In genomic region chr17:45702254-45702653, GRCm38 (mm10) we compare ENCODE assay signal across 18 mouse cellular contexts. TPM values are rescaled to one million over a fixed set of nuclear protein-coding genes. Genes with fewer than 3 reads are reported as not detected.
A peak's percentile ranks its signal among the peaks of the same experiment; 100 is the strongest.
DNase-seq lines count a peak whose midpoint lies in the region; ATAC-seq and TF ChIP-seq lines count a peak whose summit lies in the region.
"Had no signal": no experiment of that assay in that cellular context is flagged by ENCODE, and none has a peak within 500 bp of the region (broad histone marks: within the 10 kb centered on the region; RNA-seq: fewer than 3 reads in every experiment).

No protein-coding gene starts in this region.

- peaks cover 3% of the 10 kb centered on the region; the same call in 1 of the 2 replicates for H3K36me3 ChIP-seq in liver, adult 2 months (ENCODE audit: control insufficient read depth, insufficient read depth, low read length)
- peaks cover 9% of the 10 kb centered on the region; the same call in 1 of the 2 replicates for H3K36me3 ChIP-seq in intestine, postnatal 0 days (ENCODE audit: control insufficient read depth, insufficient read depth)
- H3K36me3 ChIP-seq in stomach, postnatal 0 days (ENCODE audit: control insufficient read depth, insufficient read depth, low read length), result no peaks in the 10 kb centered on the region; the same call in 1 of the 2 replicates
- peaks cover 15% of the 10 kb centered on the region for H3K36me3 ChIP-seq in hindbrain, embryonic 14.5 days (replicated peaks; ENCODE audit: control insufficient read depth, insufficient read depth)

- H3K9me3 ChIP-seq in intestine, postnatal 0 days (ENCODE audit: control insufficient read depth), result no peaks in the 10 kb centered on the region
- no peaks in the 10 kb centered on the region for H3K9me3 ChIP-seq in stomach, postnatal 0 days (ENCODE audit: control insufficient read depth, low read length)
- H3K9me3 ChIP-seq in hindbrain, embryonic 14.5 days (ENCODE audit: control insufficient read depth, low read length), result no peaks in the 10 kb centered on the region
- H3K9me3 ChIP-seq: embryonic facial prominence, embryonic 13.5 days; forebrain, embryonic 12.5 days; neural tube, embryonic 12.5 days had no signal

- H3K27ac ChIP-seq in liver, adult 2 months (replicated peaks; ENCODE audit: insufficient read depth, low read depth, low read length), result peak overlapping the region; percentile 84
- H3K27ac ChIP-seq in intestine, postnatal 0 days (ENCODE audit: low read depth, low read length), result no peak overlapping the region
- 0 out of 2 replicates have a peak overlapping the region, but pooled peaks have one; percentile 18 for H3K27ac ChIP-seq in stomach, postnatal 0 days (replicated peaks)
- H3K27ac ChIP-seq in hindbrain, embryonic 14.5 days, result no peak overlapping the region
- H3K27ac ChIP-seq: embryonic facial prominence, embryonic 13.5 days; forebrain, embryonic 12.5 days; kidney, postnatal 0 days; neural tube, embryonic 12.5 days had no signal

- peaks cover 41% of the 10 kb centered on the region for H3K4me1 ChIP-seq in liver, adult 2 months (ENCODE audit: control insufficient read depth, insufficient read depth, low read length)
- H3K4me1 ChIP-seq in intestine, postnatal 0 days (replicated peaks; ENCODE audit: control insufficient read depth, insufficient read depth, low read length), result peaks cover 4% of the 10 kb centered on the region
- no peaks in the 10 kb centered on the region; the same call in 1 of the 2 replicates for H3K4me1 ChIP-seq in stomach, postnatal 0 days (replicated peaks; ENCODE audit: control insufficient read depth, insufficient read depth)
- H3K4me1 ChIP-seq in hindbrain, embryonic 14.5 days (replicated peaks; ENCODE audit: control insufficient read depth, insufficient read depth, low read length), result no peaks in the 10 kb centered on the region
- H3K4me1 ChIP-seq: neural tube, embryonic 12.5 days had no signal

- no peak overlapping the region for H3K4me3 ChIP-seq in liver, adult 2 months (ENCODE audit: insufficient read depth, low read depth, low read length)
- no peak overlapping the region for H3K4me3 ChIP-seq in intestine, postnatal 0 days (ENCODE audit: low read depth, low read length)
- no peak overlapping the region for H3K4me3 ChIP-seq in stomach, postnatal 0 days (ENCODE audit: low read depth, low read length)
- H3K4me3 ChIP-seq in hindbrain, embryonic 14.5 days (replicated peaks; ENCODE audit: low read length), result no peak overlapping the region
- H3K4me3 ChIP-seq: embryonic facial prominence, embryonic 13.5 days; forebrain, embryonic 12.5 days; heart, adult 2 months; neural tube, embryonic 12.5 days had no signal

- DNase-seq in liver, adult 2 months (ENCODE audit: extremely low read depth, low read depth, low spot score), result peak; percentile 98
- no peak for DNase-seq in liver
- DNase-seq in lung, postnatal 10 days, result peak; percentile 67
- DNase-seq in stomach, postnatal 0 days (ENCODE audit: low spot score), result peak; percentile 81
- DNase-seq in hindbrain, embryonic 14.5 days (ENCODE audit: low spot score), result no peak
- no peak for DNase-seq in left cerebral cortex, adult 9 months (ENCODE audit: low spot score in 2 of 2)
- DNase-seq: adrenal gland, postnatal 25 days; heart, adult 2 months; heart, postnatal 14 days; thymus, postnatal 36 days had no signal

- TF ChIP-seq CTCF in liver, adult 2 months (IDR thresholded peaks at IDR 0.05; ENCODE audit: low read depth, low read length), result no peak
- no peak for TF ChIP-seq CTCF in intestine, postnatal 0 days (IDR thresholded peaks at IDR 0.05; ENCODE audit: low read depth)
- no peak for TF ChIP-seq CTCF in stomach, postnatal 0 days (IDR thresholded peaks at IDR 0.05; ENCODE audit: low read depth)

- no peaks in the 10 kb centered on the region for H3K79me2 ChIP-seq in liver, adult 2 months (ENCODE audit: control insufficient read depth, insufficient read depth, low read length)

- TF ChIP-seq EP300 in stomach, postnatal 0 days (optimal IDR thresholded peaks at IDR 0.05), result no peak

- no peaks in the 10 kb centered on the region for H3K27me3 ChIP-seq in liver, adult 2 months (ENCODE audit: control insufficient read depth, insufficient read depth, low read length)
- H3K27me3 ChIP-seq in intestine, postnatal 0 days (replicated peaks; ENCODE audit: control insufficient read depth, insufficient read depth, low read length), result no peaks in the 10 kb centered on the region
- H3K27me3 ChIP-seq in stomach, postnatal 0 days (ENCODE audit: control insufficient read depth, insufficient read depth, low read length), result no peaks in the 10 kb centered on the region
- H3K27me3 ChIP-seq in hindbrain, embryonic 14.5 days (ENCODE audit: control insufficient read depth, insufficient read depth, low read length), result no peaks in the 10 kb centered on the region
- H3K27me3 ChIP-seq: embryonic facial prominence, embryonic 13.5 days; forebrain, embryonic 12.5 days; neural tube, embryonic 12.5 days had no signal

- peak overlapping the region; percentile 53; the same call in 1 of the 2 replicates for H3K9ac ChIP-seq in liver, adult 2 months (ENCODE audit: low read depth, low read length)
- H3K9ac ChIP-seq in intestine, postnatal 0 days (ENCODE audit: low read depth, low read length), result no peak overlapping the region
- H3K9ac ChIP-seq in stomach, postnatal 0 days (ENCODE audit: low read length), result no peak overlapping the region
- H3K9ac ChIP-seq in hindbrain, embryonic 14.5 days, result no peak overlapping the region
- H3K9ac ChIP-seq: embryonic facial prominence, embryonic 13.5 days; forebrain, embryonic 12.5 days; neural tube, embryonic 12.5 days had no signal

- H3K4me2 ChIP-seq in intestine, postnatal 0 days (replicated peaks; ENCODE audit: low read depth), result no peak overlapping the region
- H3K4me2 ChIP-seq in stomach, postnatal 0 days (replicated peaks; ENCODE audit: low read depth), result no peak overlapping the region
- no peak overlapping the region for H3K4me2 ChIP-seq in hindbrain, embryonic 14.5 days (replicated peaks)
- H3K4me2 ChIP-seq: embryonic facial prominence, embryonic 13.5 days; forebrain, embryonic 12.5 days; neural tube, embryonic 12.5 days had no signal

- WGBS in liver, adult 2 months, result 10% methylated on average over 4 of the region's 4 CpGs
- WGBS in intestine, postnatal 0 days, result 29% methylated on average over 4 of the region's 4 CpGs
- WGBS in stomach, postnatal 0 days, result 40% methylated on average over 4 of the region's 4 CpGs
- WGBS in hindbrain, embryonic 14.5 days, result 41% methylated on average over 4 of the region's 4 CpGs

- no peak for TF ChIP-seq POLR2A in liver, adult 2 months (IDR thresholded peaks at IDR 0.05; ENCODE audit: extremely low read depth, insufficient read depth, low read length)

- ATAC-seq in intestine, postnatal 0 days, result peak; percentile 20; the same call in 1 of the 2 replicates
- ATAC-seq in stomach, postnatal 0 days (ENCODE audit: low FRiP score, low TSS enrichment), result peak; percentile 79
- ATAC-seq in hindbrain, embryonic 14.5 days (ENCODE audit: low FRiP score), result no peak

RNA-seq across cellular contexts. Expression of gene Tmem63b, which starts 15.5 kb away (rescaled TPM):
- total RNA-seq in liver, adult 2 months (2014; rRNA removed), result 23.0 and 35.4 TPM in 2 replicates
- polyA plus RNA-seq in liver, adult 2 months (2012; rRNA removed), result 98.6 and 99.2 TPM in 2 replicates
- 22.6 and 24.7 TPM in 2 replicates for polyA plus RNA-seq in intestine, postnatal 0 days (2015; fragmentation: Nextera tagmentation; extraction: Ambion mirVana)
- 40.9 and 45.0 TPM in 2 replicates for polyA plus RNA-seq in stomach, postnatal 0 days (2015; fragmentation: Nextera tagmentation; extraction: Ambion mirVana)
- 114 and 116 TPM in 2 replicates for polyA plus RNA-seq in hindbrain, embryonic 14.5 days (2014; fragmentation: Nextera tagmentation; extraction: Ambion mirVana)

RNA-seq across cellular contexts. Expression of gene Mrpl14, which starts 16.1 kb away (rescaled TPM):
- 86.3 and 111 TPM in 2 replicates for total RNA-seq in liver, adult 2 months (2014; rRNA removed)
- polyA plus RNA-seq in liver, adult 2 months (2012; rRNA removed), result 224 and 259 TPM in 2 replicates
- 120 and 127 TPM in 2 replicates for polyA plus RNA-seq in intestine, postnatal 0 days (2015; fragmentation: Nextera tagmentation; extraction: Ambion mirVana)
- polyA plus RNA-seq in stomach, postnatal 0 days (2015; fragmentation: Nextera tagmentation; extraction: Ambion mirVana), result 163 TPM in 2 replicates
- 116 and 132 TPM in 2 replicates for polyA plus RNA-seq in hindbrain, embryonic 14.5 days (2014; fragmentation: Nextera tagmentation; extraction: Ambion mirVana)

RNA-seq across cellular contexts. Expression of gene 1600014C23Rik, which starts 31.4 kb away (rescaled TPM):
- not detected in 2 replicates for total RNA-seq in liver, adult 2 months (2014; rRNA removed)
- polyA plus RNA-seq in liver, adult 2 months (2012; rRNA removed), result not detected in 2 replicates
- polyA plus RNA-seq in intestine, postnatal 0 days (2015; fragmentation: Nextera tagmentation; extraction: Ambion mirVana), result not detected in 2 replicates
- not detected in 2 replicates for polyA plus RNA-seq in stomach, postnatal 0 days (2015; fragmentation: Nextera tagmentation; extraction: Ambion mirVana)
- not detected in 2 replicates for polyA plus RNA-seq in hindbrain, embryonic 14.5 days (2014; fragmentation: Nextera tagmentation; extraction: Ambion mirVana)
- total RNA-seq: adrenal gland, postnatal 25 days; ES-E14; midbrain, postnatal 0 days had no signal
- polyA plus RNA-seq: C2C12; embryonic facial prominence, embryonic 13.5 days; heart, adult 2 months; neural tube, embryonic 12.5 days had no signal

RNA-seq across cellular contexts. Expression of gene Capn11, which starts 43.1 kb away (rescaled TPM):
- total RNA-seq in liver, adult 2 months (2014; rRNA removed), result 0.13 TPM in 1 of 2 replicates, not detected in the other
- polyA plus RNA-seq in liver, adult 2 months (2012; rRNA removed), result 0.02 TPM in 1 of 2 replicates, not detected in the other
- polyA plus RNA-seq in intestine, postnatal 0 days (2015; fragmentation: Nextera tagmentation; extraction: Ambion mirVana), result not detected in 2 replicates
- polyA plus RNA-seq in stomach, postnatal 0 days (2015; fragmentation: Nextera tagmentation; extraction: Ambion mirVana), result 0.06 TPM in 2 replicates
- polyA plus RNA-seq in hindbrain, embryonic 14.5 days (2014; fragmentation: Nextera tagmentation; extraction: Ambion mirVana), result 2.3 TPM in 1 of 2 replicates, not detected in the other
- total RNA-seq: ES-E14 had no signal
- polyA plus RNA-seq: heart, adult 2 months; kidney, postnatal 0 days had no signal

Comparison
In these comparisons a context has a peak if more than half of its experiments do, and no peak if none do; other contexts are left out.
1. DNase-seq: peak in liver, adult 2 months (single experiment), lung, postnatal 10 days (single experiment) and stomach, postnatal 0 days (single experiment); none in liver (single experiment), hindbrain, embryonic 14.5 days (single experiment) and left cerebral cortex, adult 9 months (0 of 2).
2. H3K27ac ChIP-seq: peak in liver, adult 2 months (single experiment) and stomach, postnatal 0 days (single experiment); none in intestine, postnatal 0 days (single experiment) and hindbrain, embryonic 14.5 days (single experiment).